Mouse (Mus musculus): ENCODE measurements around the gene Mul1.

Gene Mul1

GRCm38 (mm10) chr4:138461471-138461870, 27.0 kb downstream of the Mul1 start:
- no peak for DNase-seq (ENCODE audit: low read depth, low spot score)

- peak; percentile 38 for DNase-seq (ENCODE audit: low read depth, low spot score)
Measured at GRCm38 (mm10) chr4:138462971-138463831, 28.7 kb downstream of the Mul1 start.

GRCm38 (mm10) chr4:138463832-138464487, 29.5 kb downstream of the Mul1 start:
- DNase-seq (ENCODE audit: low read depth, low spot score): peak; percentile 78

DNA sequence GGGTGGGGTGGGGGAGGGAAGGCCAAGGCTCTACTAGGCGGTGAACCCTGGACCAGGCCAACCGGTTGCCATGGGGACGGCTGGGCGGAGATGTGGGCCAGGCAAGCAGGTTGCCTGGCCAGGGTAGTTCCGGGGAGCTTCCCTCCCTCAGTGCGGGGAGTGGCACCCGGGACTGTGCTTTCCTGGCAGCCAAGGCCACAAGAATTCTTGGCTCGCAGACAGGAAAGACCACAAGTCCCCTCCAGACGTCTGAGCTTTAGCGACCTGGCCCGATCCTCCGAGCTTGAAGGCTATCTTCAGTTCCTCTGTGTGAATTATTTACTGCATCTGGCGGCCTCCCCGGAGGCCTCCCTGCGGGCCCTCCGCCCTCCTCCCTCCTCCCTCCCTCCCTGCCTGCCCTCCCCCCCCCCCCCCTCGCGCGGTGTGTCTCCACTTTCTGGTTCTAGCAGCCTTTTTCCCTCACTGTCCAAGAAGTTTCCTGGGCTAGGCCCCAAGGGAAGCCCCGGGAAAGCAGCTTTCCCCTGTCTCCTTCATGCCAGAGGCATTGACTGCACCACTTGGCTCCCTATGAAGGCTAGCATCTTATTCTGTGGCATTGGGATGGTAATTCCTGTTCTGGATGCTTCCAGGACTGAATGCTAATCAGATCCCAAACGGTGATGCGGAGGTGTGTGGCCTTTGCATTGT, 30.3 kb downstream of the Mul1 start:
- DNase-seq (ENCODE audit: low read depth, low spot score): peak; percentile 60

GRCm38 (mm10) chr4:138465446-138465845, 31.0 kb downstream of the Mul1 start:
- no peak for DNase-seq (ENCODE audit: low read depth, low spot score)

DNA sequence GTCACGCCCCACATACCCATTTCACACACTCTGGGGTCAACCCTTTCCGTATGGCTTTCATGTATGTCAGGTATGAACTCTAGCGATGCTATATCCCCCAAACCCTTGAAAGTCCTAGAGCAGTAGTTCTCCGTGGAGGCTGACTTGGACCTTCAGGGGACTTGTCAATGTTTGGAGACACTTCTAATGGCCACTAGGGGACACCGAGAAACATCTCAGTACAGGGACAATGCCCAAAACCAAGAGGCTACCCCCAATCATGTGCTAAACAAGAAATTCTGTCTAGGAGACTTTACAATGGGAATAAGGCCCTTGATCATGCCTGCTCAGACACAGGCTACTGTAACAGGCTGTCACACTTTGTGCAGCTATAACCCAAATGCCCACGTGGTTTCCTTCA, 32.2 kb downstream of the Mul1 start:
- DNase-seq (ENCODE audit: low read depth, low spot score): no peak

- no peak for DNase-seq (ENCODE audit: low read depth, low spot score)
Measured at GRCm38 (mm10) chr4:138467451-138467850, 33.0 kb downstream of the Mul1 start.

DNA sequence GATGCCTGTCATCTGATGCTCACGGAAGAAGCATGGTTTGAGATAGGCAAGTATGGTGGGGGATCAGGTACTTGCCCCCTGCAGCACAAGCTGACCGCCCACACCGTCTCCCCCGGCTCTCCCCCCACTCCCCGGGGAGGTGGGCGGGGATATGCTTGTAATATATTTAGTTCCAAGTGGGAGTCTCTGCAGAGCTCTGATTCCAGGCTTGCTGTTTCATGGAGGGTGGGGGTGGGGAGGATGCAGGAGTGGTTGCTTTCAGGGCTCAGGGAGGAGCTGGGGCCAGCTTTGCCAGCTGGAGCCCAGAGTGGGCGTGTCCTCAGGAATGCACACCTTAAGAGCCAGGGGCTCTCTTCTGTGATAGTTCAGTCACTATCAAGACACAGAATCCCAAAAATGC, 34.6 kb downstream of the Mul1 start:
- no peak for DNase-seq (ENCODE audit: low read depth, low spot score)

- DNase-seq (ENCODE audit: low read depth, low spot score): no peak
Measured at GRCm38 (mm10) chr4:138471241-138471640, 36.8 kb downstream of the Mul1 start.

DNA sequence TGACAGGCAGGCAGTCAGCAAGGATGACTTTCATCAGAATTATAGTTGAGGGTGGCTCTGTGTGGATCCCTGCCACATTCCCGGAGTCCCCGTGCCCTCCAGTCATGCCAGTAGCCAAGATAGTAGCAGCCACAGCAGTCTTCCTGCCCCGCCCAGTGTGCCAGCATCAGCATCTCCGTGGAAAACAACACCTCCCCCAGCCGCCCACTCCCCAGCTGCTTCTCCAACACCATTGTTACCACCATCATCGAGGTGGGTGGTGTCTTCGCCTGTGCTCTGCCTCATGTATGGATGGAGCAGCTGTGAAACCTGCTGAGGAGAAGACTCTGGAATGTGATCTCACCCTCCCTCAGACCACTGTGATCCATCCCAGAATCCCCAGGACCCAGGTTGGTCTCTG, 45.1 kb downstream of the Mul1 start:
- DNase-seq (ENCODE audit: low read depth, low spot score): no peak

DNA sequence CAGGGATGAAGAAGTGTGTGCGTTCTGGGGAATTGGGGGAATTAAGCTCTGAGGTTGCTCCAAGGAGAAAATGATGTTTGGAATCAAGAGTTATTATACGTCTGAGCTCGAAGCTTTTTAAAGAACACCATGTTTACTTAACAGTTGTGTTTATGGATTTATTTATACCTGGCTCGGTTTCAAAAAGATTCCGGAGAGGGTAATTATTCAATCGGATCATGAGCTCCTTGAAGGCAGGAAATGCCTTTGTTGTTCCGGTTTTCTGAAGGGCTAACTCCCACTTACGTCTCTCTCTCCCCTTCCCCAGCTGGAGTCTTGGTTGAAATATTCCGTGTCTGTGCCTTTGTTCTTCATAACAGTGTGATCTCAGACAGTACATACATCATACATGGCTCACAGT, 46.5 kb downstream of the Mul1 start:
- no peak for DNase-seq (ENCODE audit: low read depth, low spot score)

DNA sequence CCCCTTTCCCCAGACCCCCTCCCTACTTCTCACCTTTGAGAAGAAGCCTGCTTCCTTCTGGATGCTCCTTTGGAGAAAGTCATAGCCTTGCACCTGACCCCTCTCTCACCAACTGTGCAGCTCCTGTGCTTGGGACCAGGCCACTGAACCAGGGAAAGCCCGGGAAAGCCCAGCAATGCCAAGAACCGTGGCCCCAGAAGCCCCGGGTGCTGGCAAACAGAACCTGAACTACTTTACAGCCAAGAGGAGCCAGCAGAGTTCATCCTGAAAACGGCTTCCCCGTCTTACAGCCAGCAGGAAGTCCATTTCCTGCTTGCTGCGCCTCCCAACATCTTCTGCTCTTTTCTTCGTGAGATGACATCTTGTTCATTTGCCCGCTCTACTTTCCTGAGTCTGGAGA, 48.2 kb downstream of the Mul1 start:
- no peak for DNase-seq (ENCODE audit: low read depth, low spot score)

DNA sequence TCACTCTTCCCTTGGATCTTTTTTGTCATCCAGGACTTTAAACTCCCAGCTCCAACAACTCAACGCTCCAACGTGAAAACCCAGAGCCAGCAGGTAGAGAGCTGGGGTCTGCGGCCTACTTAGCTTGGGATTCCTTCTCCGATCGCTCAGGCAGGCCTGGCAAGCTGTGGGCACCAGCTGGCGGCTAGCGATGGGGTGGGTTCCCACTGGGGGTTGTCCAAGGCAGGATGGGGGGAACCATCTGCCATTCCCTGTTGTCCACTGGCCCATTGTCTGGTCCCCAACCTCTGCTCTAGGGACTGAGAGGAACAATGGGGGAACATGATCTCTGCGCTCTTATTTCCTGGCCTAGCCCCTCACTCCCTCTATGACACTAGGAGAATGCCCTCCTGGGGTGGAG, 53.8 kb downstream of the Mul1 start:
- no peak for DNase-seq (ENCODE audit: low read depth, low spot score)

DNA sequence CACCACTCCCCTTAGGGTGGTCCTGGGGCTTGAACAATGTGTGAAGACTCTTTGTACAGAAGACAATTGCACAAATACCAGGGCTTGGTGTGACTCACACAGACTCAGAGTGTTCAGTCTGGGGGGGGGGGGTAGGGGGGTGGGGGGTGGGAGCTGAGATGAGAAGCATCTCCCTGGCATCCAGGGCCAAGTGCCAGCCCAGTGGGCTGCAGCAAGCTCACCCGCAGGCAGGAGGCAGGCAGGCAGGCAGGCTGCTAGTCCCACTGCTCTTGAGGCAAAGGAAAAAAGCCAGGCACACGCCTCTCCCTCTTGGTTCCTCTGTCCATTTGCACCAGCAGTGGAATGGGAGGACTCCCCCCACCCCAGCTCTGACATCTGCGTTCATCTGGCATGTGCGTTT, 56.6 kb downstream of the Mul1 start:
- DNase-seq (ENCODE audit: low read depth, low spot score): no peak

Data from skeletal muscle tissue, adult 2 months (tissue).